Mouse (Mus musculus) lung, postnatal 0 days (tissue): Measurements from ENCODE around the gene Grm4. TPM values are rescaled to one million over a fixed set of nuclear protein-coding genes. Genes with fewer than 3 reads are reported as not detected.

Experiments used
- ATAC-seq: fragments of 200-750 bp; cut with Nextera tagmentation; 2 replicates; pipeline ENCODE4 v1.8.0; 2017; ENCODE audit warnings: moderate library complexity
- DNase-seq: peaks from one replicate; pipeline ENCODE4 v3.0.0-alpha.2; 2016; ENCODE audit warnings: low spot score
- H3K27ac ChIP-seq: fragments of 300-500 bp; sonication (generic); 2 replicates; pipeline ENCODE4 v1.5.1; 2014; ENCODE audit warnings: antibody characterized with exemption, mild to moderate bottlenecking, low read length, mixed read lengths
- H3K27me3 ChIP-seq: fragments of 300-500 bp; sonication (generic); replicated peaks from 2 replicates; pipeline ENCODE4 v1.6.1; 2014; ENCODE audit warnings: low read length, mixed read lengths; ENCODE audit not compliant: insufficient read depth
- H3K36me3 ChIP-seq: fragments of 300-500 bp; sonication (generic); 2 replicates; pipeline ENCODE4 v1.6.1; 2014; ENCODE audit warnings: low read length, mixed read lengths; ENCODE audit not compliant: insufficient read depth
- H3K4me1 ChIP-seq: fragments of 300-500 bp; sonication (generic); 2 replicates; pipeline ENCODE4 v1.6.1; 2014; ENCODE audit warnings: antibody characterized with exemption, low read depth, low read length, mixed read lengths; ENCODE audit not compliant: insufficient read depth
- H3K4me2 ChIP-seq: fragments of 300-500 bp; sonication (generic); replicated peaks from 2 replicates; pipeline ENCODE4 v1.6.1; 2014; ENCODE audit warnings: low read depth, mild to moderate bottlenecking, low read length, moderate library complexity, mixed read lengths
- H3K4me3 ChIP-seq: fragments of 300-500 bp; sonication (generic); 2 replicates; pipeline ENCODE4 v1.5.1; 2014; ENCODE audit warnings: low read depth, low read length
- H3K9ac ChIP-seq: fragments of 300-500 bp; sonication (generic); replicated peaks from 2 replicates; pipeline ENCODE4 v1.6.1; 2014; ENCODE audit warnings: low read depth, mild to moderate bottlenecking
- H3K9me3 ChIP-seq: fragments of 300-500 bp; sonication (generic); 2 replicates; pipeline ENCODE4 v1.6.1; 2016; ENCODE audit warnings: low read length, mixed read lengths
- CTCF ChIP-seq: IDR thresholded peaks from 2 replicates; pipeline ENCODE4 v1.5.1; 2016; ENCODE audit warnings: antibody characterized with exemption, mild to moderate bottlenecking
- EP300 ChIP-seq: IDR thresholded peaks from 2 replicates; pipeline ENCODE4 v1.6.1; 2016; ENCODE audit warnings: antibody characterized with exemption, mild to moderate bottlenecking, control low read depth
- WGBS: fragments of 180-500 bp; shearing (Covaris S2); extraction: QIAGEN DNeasy Blood & Tissue Kit; methylation state at CpG from one replicate; pipeline ENCODE4 v1.1.7; 2014; 5-methylcytosine and 5-hydroxymethylcytosine counted together
- polyA plus RNA-seq: library from polyadenylated mRNA; unstranded; fragments of >200 nt; fragmentation: Nextera tagmentation; extraction: Ambion mirVana; gene quantifications from 2 replicates; pipeline ENCODE4 v1.2.1, GENCODE M21; 2015

Gene Grm4
- polyA plus RNA-seq, result not detected in 2 replicates

DNA sequence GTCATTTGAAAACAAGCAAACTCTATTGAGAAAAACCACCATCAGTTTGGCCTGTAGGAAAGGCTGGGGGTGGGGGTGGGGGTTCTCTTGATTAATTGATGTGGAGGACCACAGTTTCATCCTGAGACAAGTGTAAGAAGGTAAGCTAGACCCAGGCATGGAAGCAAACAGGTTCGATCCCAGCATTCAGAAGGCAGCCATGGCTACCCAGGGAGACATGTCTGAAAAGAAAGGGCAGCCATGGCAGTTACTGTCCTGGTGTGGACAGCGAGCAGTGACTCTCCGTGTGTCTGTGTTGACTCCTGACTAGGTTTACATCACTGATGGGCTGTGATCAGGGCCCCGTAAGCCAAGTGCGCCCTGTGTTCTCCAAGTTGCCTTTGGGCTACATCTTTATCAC is at the start of gene Grm4:
Gene Grm4, minus strand, starts transcription at position 101 of the 400 bp plus-strand sequence.
- Histone ChIP-seq H3K4me2 (no peak within 1 kb of the TSS), H3K9me3 (no peaks in the 10 kb centered on the region), H3K27me3 (peaks cover 9% of the 10 kb centered on the region; the same call in 1 of the 2 replicates), H3K4me1 (no peaks in the 10 kb centered on the region), H3K36me3 (no peaks in the 10 kb centered on the region), H3K27ac (no peak within 1 kb of the TSS), H3K4me3 (no peak within 1 kb of the TSS), H3K9ac (no peak within 1 kb of the TSS)
- ATAC-seq (no peak), DNase-seq (no peak)
- WGBS, result 66% methylated on average over 5 of the region's 5 CpGs
- no peak for TF ChIP-seq EP300
- TF ChIP-seq CTCF, result no peak

DNA sequence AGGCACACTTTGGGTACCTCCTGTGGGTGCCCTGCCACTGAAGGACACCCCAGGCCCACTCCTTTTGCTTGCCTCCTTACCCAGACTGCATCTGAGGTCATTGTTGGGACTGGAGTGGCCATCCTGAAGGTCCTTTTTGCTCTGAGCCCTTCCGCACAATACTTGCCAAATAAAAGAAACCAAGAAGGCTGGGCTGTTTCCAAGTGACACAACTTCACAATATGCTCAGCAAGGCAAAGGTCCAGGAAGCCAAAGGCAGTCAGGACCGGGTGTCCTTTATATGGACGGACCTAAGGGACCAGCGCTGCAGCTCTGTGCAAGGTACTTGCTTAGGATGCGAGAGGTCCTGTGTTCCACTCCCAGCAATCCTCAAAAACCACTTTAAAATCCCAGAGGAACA is 47.0 kb upstream of the Grm4 start:
- TF ChIP-seq CTCF (no peak), EP300 (no peak)
- no peak overlapping the region for H3K27ac ChIP-seq
- ATAC-seq, result no peak
- no peaks in the 10 kb centered on the region for H3K9me3 ChIP-seq
- 87% methylated on average over 5 of the region's 5 CpGs for WGBS
- peaks cover 6% of the 10 kb centered on the region; the same call in 1 of the 2 replicates for H3K4me1 ChIP-seq
- H3K27me3 ChIP-seq, result no peaks in the 10 kb centered on the region
- no peak overlapping the region for H3K4me2 ChIP-seq
- no peak overlapping the region for H3K9ac ChIP-seq
- no peak for DNase-seq
- no peak overlapping the region for H3K4me3 ChIP-seq
- H3K36me3 ChIP-seq, result no peaks in the 10 kb centered on the region

DNA sequence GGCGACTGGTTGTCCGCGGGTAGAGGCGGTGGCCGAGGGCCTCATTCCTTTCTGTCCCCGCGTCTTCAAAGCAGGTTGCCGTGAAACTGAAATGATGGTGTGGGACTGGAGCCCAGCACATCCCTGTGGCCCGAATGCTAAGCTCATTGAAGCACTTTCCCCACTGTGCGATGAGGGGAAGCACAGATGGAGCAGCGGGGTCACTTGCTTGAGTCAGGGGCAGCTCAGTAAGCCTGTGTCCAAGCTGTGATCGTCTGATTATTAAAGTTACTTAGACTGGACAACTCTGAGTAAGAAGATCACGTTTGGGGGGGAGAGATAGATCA is 44.7 kb upstream of the Grm4 start:
- no peak for DNase-seq
- H3K4me2 ChIP-seq, result peak overlapping the region; percentile 98
- H3K9me3 ChIP-seq, result no peaks in the 10 kb centered on the region
- H3K27me3 ChIP-seq, result no peaks in the 10 kb centered on the region
- H3K27ac ChIP-seq, result no peak overlapping the region
- ATAC-seq, result no peak
- no peaks in the 10 kb centered on the region for H3K36me3 ChIP-seq
- H3K4me1 ChIP-seq, result peaks cover 6% of the 10 kb centered on the region; the same call in 1 of the 2 replicates
- H3K4me3 ChIP-seq, result peak overlapping the region; percentile 61
- TF ChIP-seq CTCF (no peak), EP300 (no peak)
- WGBS, result 0% methylated on average over 13 of the region's 13 CpGs
- peak overlapping the region; percentile 36; the same call in 1 of the 2 replicates for H3K9ac ChIP-seq

DNA sequence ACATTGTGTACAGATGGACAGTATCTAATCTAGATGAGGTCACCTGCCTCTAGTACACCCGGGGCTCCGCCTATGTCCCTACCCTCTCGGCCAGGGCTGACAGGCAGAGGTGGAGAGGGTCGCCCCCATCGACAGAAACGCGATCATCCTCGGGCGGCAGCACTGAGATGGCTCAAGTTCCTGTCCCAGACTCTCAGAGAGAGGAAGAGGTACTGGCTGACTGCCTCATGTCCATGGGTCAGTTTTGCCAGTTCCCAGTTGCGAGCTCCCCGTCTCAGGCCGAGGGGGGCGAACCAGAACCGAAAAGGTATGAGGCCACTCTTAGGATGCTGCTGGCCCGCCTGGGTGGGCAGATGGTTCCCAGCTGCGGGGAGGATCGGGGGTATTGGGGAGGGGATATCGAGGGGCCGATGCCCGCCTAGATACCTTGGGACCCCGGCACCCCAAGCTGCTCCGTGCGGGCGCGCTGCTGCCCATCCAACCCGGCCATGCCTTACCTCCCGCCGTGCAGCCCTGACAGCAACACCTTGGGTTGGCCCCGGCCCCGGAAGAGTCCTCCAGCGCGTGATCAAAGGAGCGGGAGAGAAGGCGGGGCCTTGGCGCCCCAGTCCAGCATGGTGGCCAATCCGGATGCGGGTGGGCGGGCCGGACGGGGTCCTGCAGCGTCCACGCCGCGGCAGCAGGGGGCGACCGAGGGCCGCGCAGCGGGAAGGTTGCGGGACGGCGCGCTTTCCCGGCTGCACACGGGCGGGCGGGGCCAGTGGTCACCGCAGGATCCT is 44.1 kb upstream of the Grm4 start, which contains the start of gene AI413582:
Gene AI413582, minus strand, starts transcription at position 594 of the 779 bp plus-strand sequence.
- peak; percentile 98 for TF ChIP-seq CTCF
- TF ChIP-seq EP300, result no peak
- H3K27ac ChIP-seq, result no peak within 1 kb of the TSS
- peak; percentile 96 for DNase-seq
- H3K27me3 ChIP-seq, result no peaks in the 10 kb centered on the region
- H3K4me1 ChIP-seq, result peaks cover 6% of the 10 kb centered on the region; the same call in 1 of the 2 replicates
- peak within 1 kb of the TSS; percentile 98 for H3K4me2 ChIP-seq
- peak; percentile 96 for ATAC-seq
- no peaks in the 10 kb centered on the region for H3K9me3 ChIP-seq
- under 1% methylated on average over 55 of the region's 58 CpGs for WGBS
- no peaks in the 10 kb centered on the region for H3K36me3 ChIP-seq
- peak within 1 kb of the TSS; percentile 61 for H3K4me3 ChIP-seq
- peak within 1 kb of the TSS; percentile 56 for H3K9ac ChIP-seq

DNA sequence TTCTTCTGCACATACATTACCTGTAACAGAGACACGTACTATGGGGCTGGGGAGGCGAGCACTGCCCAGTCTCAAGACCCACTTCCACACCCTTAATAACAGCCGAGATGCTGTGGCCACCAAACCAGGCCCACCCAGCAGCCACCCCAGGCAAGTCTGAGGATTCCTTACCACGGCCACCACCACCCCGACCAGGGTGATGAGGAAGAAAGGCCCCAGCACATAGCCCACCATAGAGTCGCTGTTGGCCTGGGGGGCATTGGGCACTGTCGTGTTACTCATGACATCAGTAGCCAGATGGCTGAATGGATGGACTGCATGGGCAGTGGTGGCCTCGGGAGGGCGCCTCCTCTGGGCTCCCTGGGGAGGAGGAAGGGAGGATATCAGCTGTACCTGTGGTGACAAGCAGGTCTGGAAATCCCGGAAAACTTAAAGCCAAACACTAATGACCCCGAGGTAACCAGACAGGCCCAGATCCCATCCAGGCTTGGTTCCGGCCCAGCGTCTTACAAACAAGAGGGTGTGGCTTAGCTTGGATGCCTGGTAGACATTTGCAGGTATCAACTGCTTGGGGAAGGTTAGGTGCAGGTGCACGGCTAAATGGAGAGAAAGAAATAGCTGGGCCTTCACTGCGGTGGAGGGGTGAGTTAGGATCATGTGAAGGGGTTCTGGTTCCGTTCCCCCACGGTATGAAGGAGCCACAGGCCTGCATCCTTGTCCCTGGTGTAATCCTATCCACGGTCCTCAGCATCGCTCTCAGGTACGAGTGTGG is 43.4 kb upstream of the Grm4 start:
- ATAC-seq (no peak; the same call in 1 of the 2 replicates), DNase-seq (no peak)
- Histone ChIP-seq H3K9ac (peak overlapping the region; percentile 56; the same call in 1 of the 2 replicates), H3K27me3 (no peaks in the 10 kb centered on the region), H3K9me3 (no peaks in the 10 kb centered on the region), H3K4me2 (peak overlapping the region; percentile 98), H3K27ac (no peak overlapping the region), H3K4me3 (peak overlapping the region; percentile 61), H3K4me1 (peaks cover 6% of the 10 kb centered on the region; the same call in 1 of the 2 replicates), H3K36me3 (no peaks in the 10 kb centered on the region)
- WGBS, result 15% methylated on average over 19 of the region's 20 CpGs
- TF ChIP-seq CTCF (peak; percentile 57), EP300 (no peak)

DNA sequence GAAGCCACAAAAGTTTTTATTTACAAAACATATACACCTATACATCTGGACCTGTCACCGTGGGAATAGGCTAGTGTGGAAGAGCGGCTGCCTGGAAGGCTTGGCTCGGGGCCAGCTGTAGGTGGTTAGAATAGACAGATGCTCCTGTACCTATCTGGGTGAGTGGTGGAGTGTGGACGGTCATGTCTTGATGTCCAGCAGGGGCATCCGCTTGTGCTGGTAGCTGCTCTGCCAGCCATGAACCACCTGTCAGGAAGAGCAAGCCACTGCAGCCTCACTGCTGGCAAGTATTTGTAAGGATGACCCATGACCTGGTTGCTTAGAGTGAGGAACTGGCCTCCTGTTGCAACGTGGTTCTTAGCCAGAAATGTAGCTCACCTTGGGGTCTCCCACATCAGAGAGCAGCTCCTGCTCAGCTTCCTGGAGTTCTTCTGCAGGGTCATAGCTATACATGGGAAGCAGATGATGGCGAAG is 42.6 kb upstream of the Grm4 start:
- Histone ChIP-seq H3K4me1 (peaks cover 6% of the 10 kb centered on the region; the same call in 1 of the 2 replicates), H3K36me3 (no peaks in the 10 kb centered on the region), H3K27ac (no peak overlapping the region), H3K4me2 (no peak overlapping the region), H3K4me3 (no peak overlapping the region), H3K9me3 (no peaks in the 10 kb centered on the region), H3K9ac (no peak overlapping the region), H3K27me3 (no peaks in the 10 kb centered on the region)
- WGBS, result 61% methylated on average over 7 of the region's 7 CpGs
- ATAC-seq (no peak), DNase-seq (no peak)
- TF ChIP-seq CTCF (no peak), EP300 (no peak)
